In genomic region chr2:128296897-128297296, GRCm38 (mm10) we compare ENCODE assay signal across 10 mouse cellular contexts.
DNase-seq lines count a peak whose midpoint lies in the region; ATAC-seq and TF ChIP-seq lines count a peak whose summit lies in the region.
"Had no signal": no experiment of that assay in that cellular context is flagged by ENCODE, and none has a peak within 500 bp of the region (broad histone marks: within the 10 kb centered on the region; RNA-seq: fewer than 3 reads in every experiment).

No protein-coding gene starts in this region.

- peak; percentile 56; the same call in 1 of the 2 replicates for ATAC-seq in kidney, embryonic 15.5 days (replicated peaks; ENCODE audit: low FRiP score)
- peak; percentile 57; the same call in 1 of the 2 replicates for ATAC-seq in G1E (ENCODE audit: extremely low read depth, insufficient number of reproducible peaks, low FRiP score, poor library complexity, severe bottlenecking)
- ATAC-seq in neutrophil, adult 5-6 weeks (ENCODE audit: extremely low read depth, insufficient number of reproducible peaks, low FRiP score, poor library complexity, severe bottlenecking) = peak; percentile 51

- no peaks in the 10 kb centered on the region for H3K79me2 ChIP-seq in liver, adult 2 months (ENCODE audit: control insufficient read depth, insufficient read depth, low read length)

- H3K27me3 ChIP-seq in kidney, embryonic 15.5 days = no peaks in the 10 kb centered on the region
- H3K27me3 ChIP-seq in G1E (ENCODE audit: insufficient read depth, low read length) = peaks cover 12% of the 10 kb centered on the region
- H3K27me3 ChIP-seq in liver, adult 2 months (ENCODE audit: control insufficient read depth, insufficient read depth, low read length) = no peaks in the 10 kb centered on the region
- H3K27me3 ChIP-seq: limb, embryonic 15.5 days had no signal

- 17% methylated on average over 5 of the region's 5 CpGs for WGBS in kidney, embryonic 15.5 days
- WGBS in liver, adult 2 months = 51% methylated on average over 5 of the region's 5 CpGs

- peaks cover 21% of the 10 kb centered on the region for H3K4me1 ChIP-seq in kidney, embryonic 15.5 days
- peaks cover 16% of the 10 kb centered on the region for H3K4me1 ChIP-seq in G1E (ENCODE audit: insufficient read depth, low read depth, low read length)
- H3K4me1 ChIP-seq in liver, adult 2 months (ENCODE audit: control insufficient read depth, insufficient read depth, low read length) = peaks cover 5% of the 10 kb centered on the region

- no peaks in the 10 kb centered on the region for H3K9me3 ChIP-seq in kidney, embryonic 15.5 days (replicated peaks)
- no peaks in the 10 kb centered on the region for H3K9me3 ChIP-seq in G1E (replicated peaks)
- H3K9me3 ChIP-seq: limb, embryonic 15.5 days had no signal

- TF ChIP-seq POLR2A in liver, adult 2 months (IDR thresholded peaks at IDR 0.05; ENCODE audit: extremely low read depth, insufficient read depth, low read length) = no peak

- H3K9ac ChIP-seq in kidney, embryonic 15.5 days = no peak overlapping the region
- H3K9ac ChIP-seq in liver, adult 2 months (ENCODE audit: low read depth, low read length) = no peak overlapping the region
- H3K9ac ChIP-seq: limb, embryonic 15.5 days had no signal

- H3K4me3 ChIP-seq in kidney, embryonic 15.5 days (replicated peaks) = no peak overlapping the region
- H3K4me3 ChIP-seq in G1E (ENCODE audit: low read depth, low read length) = no peak overlapping the region
- no peak overlapping the region for H3K4me3 ChIP-seq in liver, adult 2 months (ENCODE audit: insufficient read depth, low read depth, low read length)
- H3K4me3 ChIP-seq: limb, embryonic 15.5 days had no signal

- TF ChIP-seq CTCF in G1E (IDR thresholded peaks at IDR 0.05; ENCODE audit: low read depth, low read length) = no peak
- no peak for TF ChIP-seq CTCF in liver, adult 2 months (IDR thresholded peaks at IDR 0.05; ENCODE audit: low read depth, low read length)

- H3K27ac ChIP-seq in kidney, embryonic 15.5 days = no peak overlapping the region
- no peak overlapping the region for H3K27ac ChIP-seq in liver, adult 2 months (replicated peaks; ENCODE audit: insufficient read depth, low read depth, low read length)
- H3K27ac ChIP-seq: limb, embryonic 15.5 days had no signal

- no peak overlapping the region for H3K4me2 ChIP-seq in kidney, embryonic 15.5 days
- H3K4me2 ChIP-seq: limb, embryonic 15.5 days had no signal

- H3K36me3 ChIP-seq in kidney, embryonic 15.5 days = no peaks in the 10 kb centered on the region
- no peaks in the 10 kb centered on the region for H3K36me3 ChIP-seq in G1E (replicated peaks)
- no peaks in the 10 kb centered on the region for H3K36me3 ChIP-seq in liver, adult 2 months (ENCODE audit: control insufficient read depth, insufficient read depth, low read length)
- H3K36me3 ChIP-seq: limb, embryonic 15.5 days had no signal

- DNase-seq in kidney, adult 9 months = no peak
- peak; percentile 14 for DNase-seq in G1E (ENCODE audit: low spot score)
- peak; percentile 16 for DNase-seq in liver, adult 2 months (ENCODE audit: extremely low read depth, low read depth, low spot score)
- no peak for DNase-seq in right cerebral cortex, postnatal 14 days
- DNase-seq in adrenal gland, adult 8-10 months = no peak
- DNase-seq in gastrocnemius, postnatal 4 days (ENCODE audit: low spot score in 2 of 2) = no peak
- DNase-seq: right cerebral cortex, postnatal 4 days had no signal

Comparison
In these comparisons a context has a peak if more than half of its experiments do, and no peak if none do; other contexts are left out.
1. DNase-seq: peak in G1E (single experiment) and liver, adult 2 months (single experiment); none in kidney, adult 9 months (single experiment), right cerebral cortex, postnatal 14 days (single experiment), adrenal gland, adult 8-10 months (single experiment) and gastrocnemius, postnatal 4 days (0 of 2).
2. Peak in every context shown above with its lines, with median percentiles within 50 percentile points of each other: ATAC-seq.